Mouse (Mus musculus): ENCODE measurements around the gene Pmf1. TPM values are rescaled to one million over a fixed set of nuclear protein-coding genes. Genes with fewer than 3 reads are reported as not detected.

The Pmf1 gene
- polyA plus RNA-seq, 1 experiment: 35.5 TPM

DNA sequence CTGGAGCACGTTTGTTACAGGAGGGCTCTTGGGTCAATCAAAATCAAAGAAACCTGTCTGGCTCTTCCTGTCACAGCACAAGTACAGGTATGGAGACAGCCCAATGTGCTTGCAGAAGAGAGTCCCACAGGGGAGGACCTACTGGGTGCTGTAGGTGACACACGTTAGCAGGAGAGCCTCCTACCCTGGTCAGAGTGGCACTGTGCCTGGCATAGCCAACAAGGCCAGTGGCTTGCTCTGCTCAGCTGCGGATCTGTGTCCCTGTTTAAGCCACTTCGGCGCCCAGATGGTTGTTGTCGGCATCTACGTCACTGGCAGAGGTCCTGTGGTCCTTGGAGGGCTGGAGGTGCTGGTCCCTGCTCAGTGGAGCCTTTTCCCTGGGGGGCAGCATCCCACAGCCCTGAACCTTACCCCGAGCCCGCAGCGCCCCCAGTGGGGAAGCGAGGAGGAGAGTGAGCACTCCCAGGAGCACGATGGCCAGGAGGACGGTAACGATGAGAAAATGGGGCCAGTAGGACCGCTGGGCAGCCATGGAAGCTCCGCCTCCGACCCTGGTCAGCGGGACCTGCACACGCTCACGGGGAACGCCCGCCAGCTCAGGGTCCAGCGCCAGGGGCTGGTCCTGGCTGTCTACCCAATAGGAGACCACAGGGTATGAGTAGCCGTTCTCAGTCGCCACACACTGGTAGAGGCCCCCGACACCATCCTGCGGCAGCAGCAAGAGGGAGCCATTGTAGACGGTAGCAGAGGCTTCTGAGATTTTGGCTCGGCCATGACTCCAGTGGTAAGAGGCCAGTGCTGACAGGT, 26.5 kb upstream of the Pmf1 start:
- peak; percentile 79 for DNase-seq (ENCODE audit: low read depth)
- no peak for TF ChIP-seq POLR2A (IDR thresholded peaks at IDR 0.05; ENCODE audit: borderline replicate concordance, extremely low read depth, insufficient read depth, insufficient read length, poor library complexity, severe bottlenecking)
- peak; percentile 59 for TF ChIP-seq CTCF (IDR thresholded peaks at IDR 0.05; ENCODE audit: borderline replicate concordance, extremely low read depth, insufficient read depth, insufficient read length)

DNA sequence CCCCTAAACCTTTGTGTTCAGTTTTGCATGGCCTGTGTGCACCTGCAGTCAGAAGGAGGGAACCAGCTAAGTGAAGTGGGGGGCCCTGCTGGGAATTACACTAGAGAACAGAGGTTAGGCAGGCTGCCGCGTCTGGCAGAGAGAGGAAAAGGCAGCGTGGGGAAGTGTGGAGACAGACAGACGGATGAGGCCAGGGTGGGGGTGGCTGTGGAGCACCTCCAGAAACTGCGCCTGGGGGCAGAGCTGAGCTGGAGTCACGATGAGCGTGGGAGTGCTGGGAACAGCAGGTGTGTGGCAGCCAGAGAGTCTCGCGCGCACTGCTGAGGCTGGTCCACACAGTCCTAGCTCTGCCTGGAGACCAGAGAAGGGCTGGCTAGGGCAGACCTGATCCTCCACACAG, 25.4 kb upstream of the Pmf1 start:
- no peak for TF ChIP-seq POLR2A (IDR thresholded peaks at IDR 0.05; ENCODE audit: borderline replicate concordance, extremely low read depth, insufficient read depth, insufficient read length, poor library complexity, severe bottlenecking)
- TF ChIP-seq CTCF (IDR thresholded peaks at IDR 0.05; ENCODE audit: borderline replicate concordance, extremely low read depth, insufficient read depth, insufficient read length): no peak
- no peak for DNase-seq (ENCODE audit: low read depth)

DNA sequence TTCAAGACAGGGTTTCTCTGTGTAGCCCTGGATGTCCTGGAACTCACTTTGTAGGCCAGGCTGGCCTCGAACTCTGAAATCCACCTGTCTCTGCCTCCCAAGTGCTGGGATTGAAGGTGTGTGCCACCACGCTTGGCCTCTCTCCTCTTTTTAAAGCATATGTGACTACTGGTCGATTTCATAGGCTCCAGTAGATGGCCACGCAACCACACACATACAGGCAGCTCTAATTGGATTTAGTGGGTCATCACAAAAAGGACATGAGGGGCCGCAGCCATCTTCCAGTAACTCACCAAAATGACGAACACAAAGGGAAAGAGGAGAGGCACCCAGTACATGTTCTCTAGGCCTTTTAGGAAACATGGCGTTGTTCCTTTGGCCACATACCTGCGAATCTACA, 18.5 kb upstream of the Pmf1 start:
- DNase-seq (ENCODE audit: low read depth): peak; percentile 37

DNA sequence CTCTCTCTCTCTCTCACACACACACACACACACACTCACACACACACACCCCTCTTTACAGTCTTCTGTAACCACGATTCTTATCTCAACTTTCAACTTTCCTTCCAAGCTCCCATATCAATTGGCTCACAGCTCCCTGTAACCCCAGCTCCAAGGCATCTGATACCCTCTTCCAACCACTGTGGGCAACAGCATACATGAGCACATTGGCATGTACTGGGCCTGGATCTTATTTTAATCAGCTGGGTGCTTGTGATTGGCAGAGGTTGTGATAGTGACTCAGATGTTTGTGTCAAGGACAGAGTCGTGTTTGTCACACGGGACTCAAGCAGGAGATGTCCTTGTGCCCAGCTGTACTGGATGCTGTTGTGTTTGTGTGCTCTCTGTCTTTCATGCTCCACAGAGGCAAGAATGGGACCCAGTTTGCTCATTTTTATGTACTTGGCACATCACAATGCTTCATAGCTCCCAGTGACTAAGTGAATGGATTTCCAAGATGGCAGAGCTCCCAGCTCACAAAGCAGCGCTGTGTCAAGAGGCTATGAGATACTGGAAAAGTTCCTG, 17.3 kb upstream of the Pmf1 start:
- no peak for DNase-seq (ENCODE audit: low read depth)
- TF ChIP-seq POLR2A (IDR thresholded peaks at IDR 0.05; ENCODE audit: borderline replicate concordance, extremely low read depth, insufficient read depth, insufficient read length, poor library complexity, severe bottlenecking) (no peak), CTCF (IDR thresholded peaks at IDR 0.05; ENCODE audit: borderline replicate concordance, extremely low read depth, insufficient read depth, insufficient read length) (no peak)

DNA sequence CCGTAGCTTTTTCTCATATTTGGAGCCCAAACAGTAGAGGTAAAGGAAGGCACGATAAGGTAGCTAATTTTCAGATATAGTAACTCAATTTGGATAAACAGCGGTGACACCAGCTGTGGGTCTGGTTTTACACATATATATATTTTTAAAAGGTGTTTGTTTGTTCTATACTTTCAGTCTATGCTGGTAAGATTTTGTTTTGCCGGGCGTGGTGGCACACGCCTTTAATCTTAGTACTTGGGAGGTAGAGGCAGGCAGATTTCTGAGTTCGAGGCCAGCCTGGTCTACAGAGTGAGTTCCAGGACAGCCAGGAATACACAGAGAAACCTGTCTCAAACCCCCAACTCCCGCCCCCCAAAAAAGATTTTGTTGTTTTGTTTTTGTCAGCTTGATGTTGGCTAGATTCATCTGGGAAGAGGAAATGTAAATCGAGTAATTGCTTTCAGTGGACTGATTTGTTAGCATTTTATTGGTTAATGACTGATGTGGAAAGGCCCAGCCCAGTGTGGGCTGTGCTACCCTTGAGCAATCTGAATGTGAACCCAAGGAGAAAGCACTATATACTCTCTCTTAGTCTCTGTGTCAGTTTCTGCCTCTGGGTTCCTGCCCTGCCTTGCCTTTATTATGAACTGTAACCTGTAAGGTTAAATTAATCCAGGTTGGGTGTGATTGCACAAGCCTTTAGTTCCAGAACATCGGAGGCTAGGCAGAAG, 15.7 kb upstream of the Pmf1 start:
- TF ChIP-seq POLR2A (IDR thresholded peaks at IDR 0.05; ENCODE audit: borderline replicate concordance, extremely low read depth, insufficient read depth, insufficient read length, poor library complexity, severe bottlenecking) (no peak), CTCF (IDR thresholded peaks at IDR 0.05; ENCODE audit: borderline replicate concordance, extremely low read depth, insufficient read depth, insufficient read length) (no peak)
- DNase-seq (ENCODE audit: low read depth): no peak

DNA sequence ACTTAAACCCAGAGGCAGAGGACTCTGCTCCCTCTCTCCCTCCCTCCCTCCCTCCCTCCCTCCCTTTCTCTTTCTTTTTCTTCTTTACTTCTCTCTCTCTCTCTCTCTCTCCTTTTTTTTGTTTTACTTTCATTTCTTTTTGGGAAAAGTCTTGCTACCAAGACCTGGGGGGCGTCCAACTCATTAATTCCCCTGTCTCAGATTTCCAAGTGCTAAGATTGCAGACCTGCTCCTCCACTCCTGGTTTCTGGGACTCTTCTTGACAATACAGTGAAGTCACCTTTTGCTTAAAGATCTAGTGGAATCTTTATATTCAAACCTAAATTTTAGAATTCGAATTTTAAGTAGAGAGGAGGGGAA, 15.2 kb upstream of the Pmf1 start:
- DNase-seq (ENCODE audit: low read depth): no peak
- TF ChIP-seq POLR2A (IDR thresholded peaks at IDR 0.05; ENCODE audit: borderline replicate concordance, extremely low read depth, insufficient read depth, insufficient read length, poor library complexity, severe bottlenecking) (no peak), CTCF (IDR thresholded peaks at IDR 0.05; ENCODE audit: borderline replicate concordance, extremely low read depth, insufficient read depth, insufficient read length) (no peak)

DNA sequence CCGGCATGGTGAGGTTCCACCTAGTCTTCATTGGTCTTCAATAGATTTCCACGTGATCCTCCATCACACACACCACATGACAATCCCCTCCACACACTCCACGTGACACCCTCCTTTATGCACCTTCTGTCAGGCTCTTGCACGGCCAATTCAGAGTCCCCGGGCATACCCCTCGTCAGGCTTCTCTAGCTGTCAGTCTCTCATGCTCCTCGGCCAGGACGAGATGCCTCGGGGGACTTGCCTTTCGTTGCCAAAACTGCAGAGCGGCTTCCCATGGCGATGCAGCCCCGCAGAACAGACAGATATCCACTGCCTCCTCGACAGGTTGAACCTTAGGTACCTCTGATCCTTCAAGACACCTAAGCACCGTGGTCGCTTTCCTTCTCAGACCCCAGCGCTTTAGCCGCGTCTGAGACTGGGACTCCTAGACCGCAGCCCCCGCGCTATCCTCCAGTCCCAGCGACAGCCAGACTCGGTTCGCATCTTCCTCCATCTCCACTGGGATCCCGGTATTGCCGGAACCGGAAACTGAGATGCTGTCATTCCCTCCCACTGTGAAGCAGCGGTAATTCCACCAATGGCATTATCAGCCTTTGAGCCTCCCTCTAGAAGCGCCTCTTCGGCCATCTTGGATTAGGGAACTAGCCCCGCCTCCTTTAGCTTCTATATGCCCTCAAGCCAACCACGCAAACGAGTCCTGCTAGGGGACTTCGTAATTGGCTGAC, 14.6 kb upstream of the Pmf1 start, which contains the start of gene Slc25a44:
Gene Slc25a44, minus strand, starts transcription at position 535 of the 725 bp plus-strand sequence.
- TF ChIP-seq POLR2A (IDR thresholded peaks at IDR 0.05; ENCODE audit: borderline replicate concordance, extremely low read depth, insufficient read depth, insufficient read length, poor library complexity, severe bottlenecking) (peak; percentile 63; the same call in 1 of the 2 replicates), CTCF (IDR thresholded peaks at IDR 0.05; ENCODE audit: borderline replicate concordance, extremely low read depth, insufficient read depth, insufficient read length) (no peak)
- DNase-seq (ENCODE audit: low read depth): peak; percentile 99

DNA sequence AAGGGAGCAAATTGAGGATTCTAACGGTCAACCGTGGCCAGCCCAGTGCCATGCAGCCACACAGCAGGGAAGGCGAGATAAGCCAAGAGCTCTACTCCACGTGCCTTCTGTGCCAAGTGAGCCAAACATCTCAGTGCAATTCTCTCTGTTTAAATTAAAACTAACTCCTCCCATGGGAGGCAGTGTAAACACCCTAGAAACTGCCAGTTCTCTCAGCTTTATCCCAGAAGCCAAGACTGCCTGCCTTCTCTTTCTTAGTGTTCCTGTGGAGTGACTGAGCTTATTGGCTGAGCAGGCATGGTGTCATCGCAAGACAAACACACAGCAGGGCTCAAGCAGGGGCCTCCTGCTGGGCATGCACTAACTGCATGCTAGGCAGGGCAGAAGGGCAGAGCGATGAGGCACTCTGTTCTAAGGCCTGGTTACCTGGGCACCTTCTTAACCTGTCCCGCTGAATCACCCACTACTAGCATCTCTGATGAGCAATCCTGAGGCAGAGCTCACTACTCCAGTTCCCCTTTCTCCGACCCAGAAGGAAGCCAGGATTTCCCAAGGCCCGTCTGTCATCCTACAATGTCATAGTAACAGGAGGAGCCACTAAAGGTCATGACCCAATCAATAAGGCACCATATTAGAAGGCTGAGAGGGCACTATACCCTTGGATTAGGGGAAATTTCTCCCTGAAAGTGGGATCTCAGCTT, 12.0 kb upstream of the Pmf1 start:
- TF ChIP-seq CTCF (IDR thresholded peaks at IDR 0.05; ENCODE audit: borderline replicate concordance, extremely low read depth, insufficient read depth, insufficient read length) (no peak), POLR2A (IDR thresholded peaks at IDR 0.05; ENCODE audit: borderline replicate concordance, extremely low read depth, insufficient read depth, insufficient read length, poor library complexity, severe bottlenecking) (no peak)
- DNase-seq (ENCODE audit: low read depth): peak; percentile 41

DNA sequence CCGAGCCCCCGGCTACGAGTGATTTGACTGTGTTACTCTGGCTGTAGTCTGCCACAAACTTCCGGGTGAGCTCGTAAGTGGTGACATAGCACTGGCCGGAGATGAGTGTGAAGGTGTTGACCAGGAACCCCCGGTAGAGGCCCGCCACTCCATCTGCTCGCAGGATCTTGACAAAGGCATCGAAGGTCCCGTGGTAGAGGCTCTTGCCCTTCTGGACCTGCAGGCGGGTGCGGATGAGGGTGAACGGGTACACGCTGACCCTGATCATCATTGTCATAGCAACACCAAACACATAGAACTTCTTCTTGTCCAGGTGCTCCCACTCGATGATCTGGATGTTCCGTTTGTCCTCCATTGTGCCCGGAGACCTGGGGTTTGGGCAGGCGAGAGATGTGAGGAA, 10.6 kb upstream of the Pmf1 start:
- DNase-seq (ENCODE audit: low read depth): no peak
- TF ChIP-seq POLR2A (IDR thresholded peaks at IDR 0.05; ENCODE audit: borderline replicate concordance, extremely low read depth, insufficient read depth, insufficient read length, poor library complexity, severe bottlenecking) (no peak), CTCF (IDR thresholded peaks at IDR 0.05; ENCODE audit: borderline replicate concordance, extremely low read depth, insufficient read depth, insufficient read length) (no peak)

DNA sequence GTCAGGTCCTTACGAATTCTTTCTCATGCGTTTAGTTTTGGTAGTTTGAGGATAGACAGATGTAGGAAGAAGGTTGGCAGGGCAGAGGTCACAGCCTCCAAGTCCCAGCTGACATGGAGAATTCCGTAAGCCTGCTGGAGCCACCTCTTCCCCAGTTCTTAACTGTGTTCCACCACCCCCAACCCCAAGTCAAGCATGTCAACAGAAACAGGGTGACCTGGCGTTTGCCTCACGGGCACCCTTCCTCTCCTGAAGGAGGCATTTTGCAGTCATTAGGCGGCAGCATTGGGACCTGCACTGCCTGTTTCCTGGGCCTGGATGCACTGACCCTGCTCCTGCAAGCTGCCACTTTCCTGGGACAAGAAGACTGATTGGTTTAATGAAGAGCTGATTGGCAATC, 7.9 kb upstream of the Pmf1 start:
- TF ChIP-seq POLR2A (IDR thresholded peaks at IDR 0.05; ENCODE audit: borderline replicate concordance, extremely low read depth, insufficient read depth, insufficient read length, poor library complexity, severe bottlenecking) (no peak), CTCF (IDR thresholded peaks at IDR 0.05; ENCODE audit: borderline replicate concordance, extremely low read depth, insufficient read depth, insufficient read length) (no peak)

DNA sequence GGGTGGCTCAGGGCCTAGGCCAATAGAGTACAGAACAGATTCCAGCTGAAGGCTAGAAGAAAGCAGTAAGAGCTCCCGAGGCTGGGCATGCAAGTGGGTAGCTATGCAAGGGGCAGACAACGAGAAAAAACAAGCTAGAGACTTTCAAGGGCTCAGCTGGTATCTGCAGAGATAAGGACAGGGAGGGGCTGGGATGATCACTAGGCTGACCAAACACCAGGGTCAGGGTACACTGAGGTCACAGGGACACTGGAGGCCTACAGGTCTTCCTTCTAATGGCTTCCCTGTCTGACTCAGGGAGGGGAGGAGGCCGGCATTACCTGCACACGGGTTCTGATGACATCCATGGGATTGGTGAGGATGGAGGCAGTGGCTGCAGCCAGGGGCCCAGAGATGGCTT, 5.5 kb upstream of the Pmf1 start:
- no peak for TF ChIP-seq CTCF (IDR thresholded peaks at IDR 0.05; ENCODE audit: borderline replicate concordance, extremely low read depth, insufficient read depth, insufficient read length)
- TF ChIP-seq POLR2A (IDR thresholded peaks at IDR 0.05; ENCODE audit: borderline replicate concordance, extremely low read depth, insufficient read depth, insufficient read length, poor library complexity, severe bottlenecking): no peak
- DNase-seq (ENCODE audit: low read depth): no peak

More for the DNA sequence above, 7.9 kb upstream of the Pmf1 start:
- no peak for DNase-seq (ENCODE audit: low read depth)
